Comparison of ENCODE assay signal across 23 mouse cellular contexts in genomic region chr2:181377230-181377629, GRCm38 (mm10). TPM values are rescaled to one million over a fixed set of nuclear protein-coding genes. Genes with fewer than 3 reads are reported as not detected.
DNase-seq lines count a peak whose midpoint lies in the region; ATAC-seq and TF ChIP-seq lines count a peak whose summit lies in the region.
"Had no signal": no experiment of that assay in that cellular context is flagged by ENCODE, and none has a peak within 500 bp of the region (broad histone marks: within the 10 kb centered on the region; RNA-seq: fewer than 3 reads in every experiment).

No protein-coding gene starts in this region.

- TF ChIP-seq CTCF in thymus, adult 2 months (IDR thresholded peaks at IDR 0.05; ENCODE audit: borderline replicate concordance, control insufficient read depth, extremely low read depth, insufficient read depth, low read length, poor library complexity): no peak

- H3K4me2 ChIP-seq in forebrain, embryonic 16.5 days (ENCODE audit: low read length): no peak overlapping the region
- H3K4me2 ChIP-seq: heart, embryonic 15.5 days; hindbrain, embryonic 15.5 days; liver, embryonic 13.5 days had no signal

- peaks cover 18% of the 10 kb centered on the region for H3K36me3 ChIP-seq in thymus, adult 2 months (ENCODE audit: control insufficient read depth, insufficient read depth, low read length)
- H3K36me3 ChIP-seq in forebrain, embryonic 16.5 days (ENCODE audit: control insufficient read depth, insufficient read depth): peaks cover 13% of the 10 kb centered on the region

- H3K9ac ChIP-seq in forebrain, embryonic 16.5 days (replicated peaks; ENCODE audit: low read depth, low read length): no peak overlapping the region
- H3K9ac ChIP-seq: heart, embryonic 15.5 days; hindbrain, embryonic 15.5 days; liver, embryonic 13.5 days had no signal

- DNase-seq in thymus, adult 2 months: no peak
- no peak for DNase-seq in thymus, postnatal 36 days
- no peak for DNase-seq in embryo, embryonic 11 days
- DNase-seq: adrenal gland, postnatal 25 days; cerebellum, adult 11 months; cerebellum, adult 9-11 months; gastrocnemius, postnatal 36 days; heart, postnatal 4 days; kidney, postnatal 25 days; liver, embryonic 13.5 days; lung, adult 2 months; lung, postnatal 14 days; right cerebral cortex, postnatal 14 days; thymus, adult 18-20 months had no signal

- H3K9me3 ChIP-seq in forebrain, embryonic 16.5 days (ENCODE audit: control insufficient read depth, low read length): no peaks in the 10 kb centered on the region
- H3K9me3 ChIP-seq: forebrain, embryonic 10.5 days; heart, embryonic 15.5 days; hindbrain, embryonic 15.5 days; liver, embryonic 13.5 days; midbrain, embryonic 10.5 days had no signal

- no peak overlapping the region for H3K4me3 ChIP-seq in thymus, adult 2 months (ENCODE audit: control insufficient read depth, insufficient read depth, low read length)
- no peak overlapping the region for H3K4me3 ChIP-seq in forebrain, embryonic 16.5 days (replicated peaks; ENCODE audit: low read length)
- H3K4me3 ChIP-seq: forebrain, embryonic 10.5 days; heart, embryonic 15.5 days; hindbrain, embryonic 15.5 days; liver, embryonic 13.5 days; midbrain, embryonic 10.5 days had no signal

- 11% methylated on average over 2 of the region's 2 CpGs for WGBS in thymus, adult 2 months
- 91% methylated on average over 2 of the region's 2 CpGs for WGBS in forebrain, embryonic 16.5 days

- H3K27ac ChIP-seq in thymus, adult 2 months (ENCODE audit: control insufficient read depth, insufficient read depth, low read length): peak overlapping the region; percentile 64
- H3K27ac ChIP-seq in forebrain, embryonic 16.5 days (ENCODE audit: low read length): no peak overlapping the region
- H3K27ac ChIP-seq: forebrain, embryonic 10.5 days; heart, embryonic 15.5 days; hindbrain, embryonic 15.5 days; liver, embryonic 13.5 days; midbrain, embryonic 10.5 days had no signal

- no peaks in the 10 kb centered on the region for H3K27me3 ChIP-seq in thymus, adult 2 months (ENCODE audit: control insufficient read depth, insufficient read depth, low read length)
- no peaks in the 10 kb centered on the region for H3K27me3 ChIP-seq in forebrain, embryonic 16.5 days (replicated peaks; ENCODE audit: control insufficient read depth, insufficient read depth, low read length)
- H3K27me3 ChIP-seq: heart, embryonic 15.5 days; hindbrain, embryonic 15.5 days; liver, embryonic 13.5 days had no signal

- ATAC-seq in granulocyte monocyte progenitor cell, adult 5-6 weeks (replicated peaks; ENCODE audit: poor library complexity, severe bottlenecking): peak; percentile 84
- ATAC-seq in megakaryocyte progenitor cell, adult 5-6 weeks (replicated peaks; ENCODE audit: poor library complexity): peak; percentile 56
- no peak for ATAC-seq in megakaryocyte-erythroid progenitor cell, adult 5-6 weeks (replicated peaks; ENCODE audit: low FRiP score, low TSS enrichment, poor library complexity, severe bottlenecking)
- ATAC-seq in forebrain, embryonic 16.5 days: no peak
- ATAC-seq: intestine, embryonic 16.5 days had no signal

- TF ChIP-seq POLR2A in thymus, adult 2 months (IDR thresholded peaks at IDR 0.05; ENCODE audit: control insufficient read depth, extremely low read depth, insufficient read depth, low read length, poor library complexity): no peak

- peaks cover 16% of the 10 kb centered on the region for H3K4me1 ChIP-seq in thymus, adult 2 months (replicated peaks; ENCODE audit: control insufficient read depth, insufficient read depth, low read length)
- H3K4me1 ChIP-seq in forebrain, embryonic 16.5 days (replicated peaks; ENCODE audit: control insufficient read depth, insufficient read depth, low read length): no peaks in the 10 kb centered on the region
- H3K4me1 ChIP-seq: forebrain, embryonic 10.5 days; heart, embryonic 15.5 days; hindbrain, embryonic 15.5 days; midbrain, embryonic 10.5 days had no signal

RNA-seq across cellular contexts. Expression of gene Lime1, which starts 2.6 kb away (rescaled TPM):
- polyA plus RNA-seq in thymus, adult 2 months (2012; rRNA removed): 263 and 268 TPM in 2 replicates
- total RNA-seq in granulocyte monocyte progenitor cell, adult 5-6 weeks (2014; fragmentation: Nextera tagmentation): 24.1 and 24.9 TPM in 2 replicates
- 6.9 and 20.8 TPM in 2 replicates for total RNA-seq in granulocyte monocyte progenitor cell, adult 5-6 weeks (2017)
- total RNA-seq in megakaryocyte progenitor cell, adult 5-6 weeks (2015): 25.4 and 26.5 TPM in 2 replicates
- 12.7 and 18.1 TPM in 2 replicates for total RNA-seq in megakaryocyte progenitor cell, adult 5-6 weeks (2017)
- total RNA-seq in megakaryocyte-erythroid progenitor cell, adult 5-6 weeks (2014; fragmentation: Nextera tagmentation): 31.0 and 50.4 TPM in 2 replicates
- total RNA-seq in megakaryocyte-erythroid progenitor cell, adult 5-6 weeks (2017): 19.8 and 26.8 TPM in 2 replicates
- 52.1 and 61.1 TPM in 2 replicates for polyA plus RNA-seq in forebrain, embryonic 16.5 days (2015; fragmentation: Nextera tagmentation; extraction: Ambion mirVana)

RNA-seq across cellular contexts. Expression of gene Arfrp1, which starts 12.0 kb away (rescaled TPM):
- polyA plus RNA-seq in thymus, adult 2 months (2012; rRNA removed): 60.9 and 69.6 TPM in 2 replicates
- total RNA-seq in granulocyte monocyte progenitor cell, adult 5-6 weeks (2014; fragmentation: Nextera tagmentation): 34.1 and 43.2 TPM in 2 replicates
- total RNA-seq in granulocyte monocyte progenitor cell, adult 5-6 weeks (2017): 38.6 and 39.2 TPM in 2 replicates
- 26.8 and 28.6 TPM in 2 replicates for total RNA-seq in megakaryocyte progenitor cell, adult 5-6 weeks (2015)
- total RNA-seq in megakaryocyte progenitor cell, adult 5-6 weeks (2017): 62.1 and 70.2 TPM in 2 replicates
- total RNA-seq in megakaryocyte-erythroid progenitor cell, adult 5-6 weeks (2014; fragmentation: Nextera tagmentation): 53.3 and 66.5 TPM in 2 replicates
- 52.8 and 72.9 TPM in 2 replicates for total RNA-seq in megakaryocyte-erythroid progenitor cell, adult 5-6 weeks (2017)
- 93.7 and 107 TPM in 2 replicates for polyA plus RNA-seq in forebrain, embryonic 16.5 days (2015; fragmentation: Nextera tagmentation; extraction: Ambion mirVana)

RNA-seq across cellular contexts. Expression of gene Zgpat, which starts 12.5 kb away (rescaled TPM):
- 87.6 and 91.9 TPM in 2 replicates for polyA plus RNA-seq in thymus, adult 2 months (2012; rRNA removed)
- total RNA-seq in granulocyte monocyte progenitor cell, adult 5-6 weeks (2014; fragmentation: Nextera tagmentation): 12.8 and 18.3 TPM in 2 replicates
- total RNA-seq in granulocyte monocyte progenitor cell, adult 5-6 weeks (2017): 29.8 and 35.7 TPM in 2 replicates
- total RNA-seq in megakaryocyte progenitor cell, adult 5-6 weeks (2015): 7.0 and 8.2 TPM in 2 replicates
- 38.2 and 48.2 TPM in 2 replicates for total RNA-seq in megakaryocyte progenitor cell, adult 5-6 weeks (2017)
- total RNA-seq in megakaryocyte-erythroid progenitor cell, adult 5-6 weeks (2014; fragmentation: Nextera tagmentation): 20.3 and 25.2 TPM in 2 replicates
- 26.2 and 45.0 TPM in 2 replicates for total RNA-seq in megakaryocyte-erythroid progenitor cell, adult 5-6 weeks (2017)
- 81.6 and 91.5 TPM in 2 replicates for polyA plus RNA-seq in forebrain, embryonic 16.5 days (2015; fragmentation: Nextera tagmentation; extraction: Ambion mirVana)

RNA-seq across cellular contexts. Expression of gene Rtel1, which starts 57.7 kb away (rescaled TPM):
- 110 and 119 TPM in 2 replicates for polyA plus RNA-seq in thymus, adult 2 months (2012; rRNA removed)
- 63.9 and 85.0 TPM in 2 replicates for total RNA-seq in granulocyte monocyte progenitor cell, adult 5-6 weeks (2014; fragmentation: Nextera tagmentation)
- 30.1 and 47.5 TPM in 2 replicates for total RNA-seq in granulocyte monocyte progenitor cell, adult 5-6 weeks (2017)
- 53.4 and 78.0 TPM in 2 replicates for total RNA-seq in megakaryocyte progenitor cell, adult 5-6 weeks (2015)
- total RNA-seq in megakaryocyte progenitor cell, adult 5-6 weeks (2017): 41.9 and 53.0 TPM in 2 replicates
- 110 and 144 TPM in 2 replicates for total RNA-seq in megakaryocyte-erythroid progenitor cell, adult 5-6 weeks (2014; fragmentation: Nextera tagmentation)
- 45.6 and 78.9 TPM in 2 replicates for total RNA-seq in megakaryocyte-erythroid progenitor cell, adult 5-6 weeks (2017)
- polyA plus RNA-seq in forebrain, embryonic 16.5 days (2015; fragmentation: Nextera tagmentation; extraction: Ambion mirVana): 35.3 and 42.5 TPM in 2 replicates

Comparison
In these comparisons a context has a peak if more than half of its experiments do, and no peak if none do; other contexts are left out.
1. ATAC-seq: peak in granulocyte monocyte progenitor cell, adult 5-6 weeks (single experiment) and megakaryocyte progenitor cell, adult 5-6 weeks (single experiment); none in megakaryocyte-erythroid progenitor cell, adult 5-6 weeks (single experiment) and forebrain, embryonic 16.5 days (single experiment).